Mouse (Mus musculus) retina, embryonic 14.5 days (tissue): ENCODE measurements at regions not wholly inside any gene's neighbourhood (a gene's known extent, or its start where the extent isn't known, plus 50 kb on each side); places are given as distances from the start of the nearest gene placed in this dataset.

Experiments
- DNase-seq: peaks from one replicate; pipeline ENCODE4 v3.0.0-alpha.2; 2015; ENCODE audit warnings: low spot score

- DNase-seq: no peak
Measured at GRCm38 (mm10) chr14:106365624-106366118, 259.7 kb downstream of the Trim52 start.

GRCm38 (mm10) chr14:106373451-106373850, 267.5 kb downstream of the Trim52 start:
- DNase-seq: no peak

GRCm38 (mm10) chr14:106379645-106380044, 273.6 kb downstream of the Trim52 start:
- DNase-seq: no peak

- no peak for DNase-seq
Measured at GRCm38 (mm10) chr14:106387671-106388070, 281.7 kb downstream of the Trim52 start.

- no peak for DNase-seq
Measured at GRCm38 (mm10) chr14:106390546-106390945, 284.5 kb downstream of the Trim52 start.

DNA sequence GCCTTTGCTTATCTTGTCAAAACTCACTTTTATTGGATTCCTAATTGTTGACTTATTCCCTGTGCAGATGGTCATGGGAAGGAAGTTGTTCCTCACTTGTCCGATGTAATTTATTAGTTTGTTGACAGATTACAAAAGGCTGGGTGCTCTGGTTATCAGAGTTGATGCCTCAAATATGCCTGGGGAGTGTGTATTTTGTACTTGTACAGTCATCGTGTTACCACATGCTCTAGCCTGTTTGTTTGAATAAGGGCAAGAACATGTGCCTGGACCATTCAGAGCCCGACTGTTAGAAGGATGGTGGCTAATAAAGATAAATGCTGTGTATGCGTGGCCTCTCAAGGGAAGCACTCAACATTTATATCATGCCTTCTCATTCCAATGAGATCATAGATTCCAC, 288.0 kb downstream of the Trim52 start:
- no peak for DNase-seq

GRCm38 (mm10) chr14:106412917-106413558, 307.0 kb downstream of the Trim52 start:
- DNase-seq: no peak

GRCm38 (mm10) chr14:106424714-106425113, 318.7 kb downstream of the Trim52 start:
- DNase-seq: no peak

DNA sequence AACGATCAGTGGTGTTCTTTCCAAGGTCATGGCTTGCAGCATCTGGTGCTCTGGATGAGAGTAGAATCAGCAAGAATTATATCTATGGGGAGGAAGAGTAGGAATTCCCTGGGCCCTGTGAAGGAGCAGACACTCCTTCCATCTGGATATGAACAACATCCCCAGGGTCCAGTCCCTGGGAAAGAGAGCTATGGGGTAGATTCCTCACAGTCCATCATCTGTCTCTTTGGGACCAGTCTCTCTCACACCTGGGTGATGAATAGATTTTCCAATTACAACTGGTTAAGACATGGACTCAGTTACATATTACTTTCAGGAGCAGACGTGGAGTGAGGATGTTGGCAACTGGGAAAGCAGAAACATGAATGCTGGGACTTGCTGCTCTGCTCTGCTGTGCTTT, 322.6 kb downstream of the Trim52 start:
- DNase-seq: no peak

DNA sequence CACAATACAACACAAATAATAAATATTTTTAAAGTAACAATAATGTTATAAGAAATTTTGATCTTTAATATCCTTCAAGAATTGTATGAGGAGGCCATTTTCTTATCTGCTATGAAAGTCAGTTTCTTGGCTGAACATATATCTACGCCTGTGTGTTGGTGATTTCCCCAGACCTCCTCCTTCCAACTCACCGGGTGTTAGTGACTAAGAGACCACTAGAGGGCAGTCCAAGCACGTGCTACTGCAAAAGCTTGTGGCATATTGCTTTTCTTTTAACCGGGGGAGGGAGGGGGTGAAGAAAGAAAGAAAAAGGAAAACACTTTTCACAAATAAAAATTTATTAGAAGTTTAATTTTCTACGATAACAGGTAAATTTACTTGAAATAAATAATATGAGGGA, 333.3 kb downstream of the Trim52 start:
- DNase-seq: peak; percentile 85

DNA sequence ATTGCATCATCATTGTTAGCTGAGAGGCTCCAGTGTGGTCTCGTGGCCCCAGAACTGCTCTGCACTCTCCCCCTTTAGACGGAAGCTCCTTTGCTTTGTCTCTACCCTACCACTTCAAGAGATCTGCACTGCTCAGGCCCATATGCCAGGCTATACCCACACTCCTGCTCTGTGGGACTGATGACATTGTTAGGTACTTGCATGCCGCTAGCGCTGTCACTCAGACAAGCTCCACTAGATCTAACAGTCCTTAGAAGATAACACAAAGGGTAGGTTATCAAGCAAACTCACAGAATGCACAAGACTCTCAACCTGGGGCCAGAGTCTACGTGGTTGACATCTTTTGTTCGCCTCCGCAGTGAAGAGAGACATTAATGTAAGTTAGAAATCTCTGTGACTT, 383.1 kb downstream of the Trim52 start:
- DNase-seq: no peak

DNA sequence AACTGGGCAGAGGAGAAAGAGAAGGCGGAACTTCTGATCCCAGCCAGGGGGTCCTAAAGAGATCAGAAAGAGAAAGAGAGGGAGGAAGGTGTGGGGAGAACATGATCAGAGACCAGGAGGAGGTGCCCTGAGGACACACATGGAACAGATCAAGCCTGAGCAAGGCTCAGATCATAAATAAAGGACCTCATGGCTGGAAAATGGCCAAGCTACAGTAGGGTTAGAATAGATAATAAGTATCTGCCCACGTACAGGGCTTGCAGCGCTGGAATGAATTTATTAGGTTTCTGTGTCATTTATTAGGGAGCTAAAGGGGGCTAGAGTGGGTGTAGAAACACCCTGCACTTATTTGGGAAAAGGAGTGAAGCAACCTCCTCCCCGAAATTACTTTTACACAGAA, 385.4 kb downstream of the Trim52 start:
- no peak for DNase-seq

DNA sequence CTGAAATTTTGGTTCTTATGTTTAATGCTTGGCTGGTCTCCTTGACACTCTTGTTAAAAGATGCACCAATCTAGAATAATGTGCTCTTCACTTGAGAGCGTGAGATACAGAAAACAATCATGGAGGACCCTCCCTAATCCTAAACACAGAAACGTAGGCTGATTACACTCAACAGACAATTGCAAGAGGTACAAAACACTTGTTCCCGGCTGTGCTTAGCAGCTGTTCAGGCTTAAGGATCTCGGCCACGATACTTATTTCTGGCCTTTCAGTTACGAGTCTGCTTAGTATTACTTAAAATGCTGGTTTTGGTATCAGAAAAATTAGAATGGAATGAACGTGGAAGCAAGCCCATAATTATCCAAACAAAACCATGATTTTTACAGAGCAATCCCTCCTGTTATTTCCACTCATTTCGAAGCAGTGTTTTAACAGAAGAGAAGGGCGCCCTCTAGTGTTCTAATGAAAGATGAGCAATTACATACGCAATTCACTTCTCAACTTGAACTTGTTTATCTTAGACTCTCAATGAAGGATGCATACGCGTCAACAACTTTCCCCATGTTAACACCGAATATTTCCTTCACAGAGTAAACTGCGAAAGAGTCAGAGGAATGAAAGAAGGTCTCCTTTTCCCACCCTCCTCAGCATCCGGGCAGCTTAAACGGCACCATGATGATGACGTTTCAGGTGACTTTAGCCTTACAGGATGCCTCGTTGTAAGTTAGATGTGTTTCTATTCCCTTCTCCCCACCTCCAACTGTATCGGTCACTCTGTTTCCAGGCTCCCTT, 394.5 kb downstream of the Trim52 start:
- DNase-seq: peak; percentile 88

DNA sequence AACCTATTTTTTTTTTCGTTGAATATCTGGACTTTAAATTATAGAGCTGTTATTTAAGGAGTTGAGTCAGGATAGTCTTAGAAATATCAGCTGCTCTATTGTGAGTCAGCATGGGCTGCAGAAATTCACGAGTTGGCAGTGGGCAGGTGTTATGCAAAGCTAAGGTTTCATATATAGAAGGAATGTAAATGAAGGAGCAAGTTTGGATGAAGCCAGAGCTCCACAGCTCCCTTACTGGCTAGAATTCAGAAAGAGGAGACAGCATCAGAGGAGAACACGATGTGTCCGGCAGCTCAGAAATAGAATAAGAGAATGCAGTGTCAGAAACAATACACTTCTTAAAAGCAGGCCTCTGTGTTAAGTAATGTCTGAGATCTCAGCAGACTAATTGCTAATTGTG, 400.9 kb downstream of the Trim52 start:
- no peak for DNase-seq

GRCm38 (mm10) chr14:106518552-106519358, 412.8 kb downstream of the Trim52 start:
- DNase-seq: peak; percentile 38

DNA sequence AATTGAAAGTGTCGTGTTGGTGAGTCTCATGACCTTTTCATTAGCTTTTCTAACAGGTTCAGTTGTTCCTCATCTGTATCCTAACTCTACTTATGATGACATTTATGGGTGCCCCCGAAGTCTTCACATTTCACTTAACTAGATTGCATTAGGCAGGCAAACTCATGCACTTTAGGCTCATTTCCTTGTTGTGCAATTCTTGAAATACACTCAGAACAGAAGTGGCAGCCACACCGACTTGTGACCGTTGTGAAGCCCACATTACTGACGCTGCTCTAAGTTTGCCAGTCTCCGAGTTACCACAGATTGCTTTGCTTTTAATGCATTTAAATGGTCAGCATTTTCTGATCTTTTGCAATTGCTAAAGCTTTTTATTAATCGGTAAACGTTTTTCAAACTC, 414.8 kb downstream of the Trim52 start:
- peak; percentile 50 for DNase-seq

- no peak for DNase-seq
Measured at GRCm38 (mm10) chr14:106550150-106550549, 444.2 kb downstream of the Trim52 start.

DNA sequence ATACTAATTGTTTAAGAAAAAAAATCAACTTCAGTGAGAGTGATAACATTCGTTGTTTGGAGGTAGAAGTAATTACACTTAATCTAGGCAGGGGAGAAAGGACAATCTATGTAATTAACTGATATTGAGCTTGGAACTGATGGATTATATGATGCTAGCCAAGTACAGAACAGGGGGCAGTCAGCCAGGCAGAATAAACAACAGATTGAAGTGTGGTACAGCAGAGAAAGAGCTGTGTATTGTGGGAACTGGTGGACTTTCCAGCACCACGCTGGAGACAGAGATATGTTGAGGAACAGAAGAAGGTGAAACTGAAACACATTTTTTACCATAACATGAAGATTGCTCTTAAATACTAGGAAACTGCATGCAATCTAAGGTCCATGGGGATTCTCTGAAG, 473.3 kb downstream of the Trim52 start:
- DNase-seq: no peak

DNA sequence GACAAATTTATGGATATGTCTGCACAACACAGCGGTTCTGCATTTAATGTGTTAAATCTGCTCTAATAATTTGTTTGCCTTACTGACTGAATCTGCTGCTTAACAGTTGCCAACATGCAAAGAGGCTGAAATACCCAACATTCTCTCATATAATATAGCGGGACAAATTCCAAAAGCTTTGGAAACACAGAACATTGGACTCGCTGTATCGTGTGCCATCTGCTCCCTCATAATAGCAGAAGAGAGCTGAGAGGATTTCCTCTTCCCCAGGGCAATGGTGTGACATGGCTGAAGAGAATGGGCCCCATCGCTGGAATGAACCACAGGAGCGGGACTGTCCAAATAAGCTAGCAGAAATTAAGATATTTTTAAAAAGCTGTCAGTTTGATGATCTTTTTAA, 475.9 kb downstream of the Trim52 start:
- no peak for DNase-seq

DNA sequence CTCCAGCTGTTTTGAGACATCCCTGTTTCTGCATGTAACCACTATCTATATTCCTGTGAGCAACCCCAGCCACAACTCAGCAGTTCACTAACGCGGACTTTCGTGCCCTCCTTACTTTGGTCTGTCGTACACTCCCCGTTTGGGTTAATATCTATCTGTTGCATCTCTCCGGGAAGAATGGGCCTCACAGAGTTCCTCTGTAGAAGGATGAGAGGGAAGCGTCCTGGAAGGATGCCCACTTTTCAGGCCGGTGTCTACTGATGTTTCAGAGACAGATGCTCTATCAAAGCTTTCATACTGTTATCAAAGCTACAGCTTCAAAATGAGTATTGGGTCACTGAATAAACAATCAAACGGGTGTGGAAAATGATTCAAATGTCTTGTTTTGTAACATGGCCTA, 487.4 kb downstream of the Trim52 start:
- no peak for DNase-seq

- no peak for DNase-seq
Measured at GRCm38 (mm10) chr14:106593980-106594379, 488.0 kb downstream of the Trim52 start.

DNA sequence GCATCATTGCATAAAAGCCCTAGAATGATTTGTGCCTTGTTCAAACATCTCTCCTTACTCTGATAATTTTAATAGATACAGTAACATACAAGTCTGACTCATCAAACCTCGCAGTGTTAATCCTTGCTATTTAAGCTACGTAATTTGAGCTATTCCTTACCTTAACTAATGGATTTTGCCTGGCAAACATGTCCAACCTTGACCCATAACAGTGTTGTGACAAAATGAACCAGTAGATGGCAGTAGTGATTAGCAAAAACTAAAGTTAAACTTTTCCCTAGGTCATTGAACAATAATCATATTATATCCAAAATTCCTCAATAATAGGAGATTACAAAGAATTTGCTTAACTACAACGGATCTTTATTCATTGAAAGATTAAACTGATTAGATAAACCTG, 501.0 kb downstream of the Trim52 start:
- DNase-seq: peak; percentile 86
